Mouse (Mus musculus) frontal cortex, postnatal 25 days (tissue): ENCODE data around the gene Aim2.
A peak's percentile ranks its signal among the peaks of the same experiment; 100 is the strongest.

ENCODE experiments used
- DNase-seq, 2 experiments: peaks; one replicate each; pipeline ENCODE4 v3.0.0; 2022; ENCODE audit warnings: low spot score in 2 of 2

The Aim2 gene

GRCm38 (mm10) chr1:173389901-173390401 lies 39.3 kb downstream of the Aim2 start:
- DNase-seq: peak; percentile 96

DNA sequence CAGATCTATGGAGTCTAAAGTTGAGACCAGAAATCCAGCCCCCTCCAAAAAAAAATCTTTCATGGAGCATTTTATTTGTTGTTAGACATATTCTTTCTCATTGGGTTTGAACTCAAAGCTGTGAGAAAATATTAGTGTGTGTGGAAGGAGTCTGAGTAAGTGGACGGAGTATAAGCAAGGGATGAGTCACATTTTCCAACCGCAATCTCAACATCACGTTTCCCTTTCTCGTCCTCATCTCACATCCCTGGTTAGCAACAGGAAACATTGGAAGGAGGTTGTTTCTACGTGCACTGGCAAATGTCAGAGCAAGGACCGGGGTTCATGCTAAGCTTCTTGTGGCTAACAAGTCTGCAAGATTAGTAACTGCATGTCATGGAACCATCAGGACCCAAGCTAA lies 41.1 kb downstream of the Aim2 start:
- no peak for DNase-seq

GRCm38 (mm10) chr1:173398323-173398970 lies 47.8 kb downstream of the Aim2 start:
- DNase-seq: peak; percentile 60 to 69

- DNase-seq: no peak
Measured at GRCm38 (mm10) chr1:173404696-173405309, 54.1 kb downstream of the Aim2 start.

- no peak for DNase-seq
Measured at GRCm38 (mm10) chr1:173409066-173409465, 58.4 kb downstream of the Aim2 start.

DNA sequence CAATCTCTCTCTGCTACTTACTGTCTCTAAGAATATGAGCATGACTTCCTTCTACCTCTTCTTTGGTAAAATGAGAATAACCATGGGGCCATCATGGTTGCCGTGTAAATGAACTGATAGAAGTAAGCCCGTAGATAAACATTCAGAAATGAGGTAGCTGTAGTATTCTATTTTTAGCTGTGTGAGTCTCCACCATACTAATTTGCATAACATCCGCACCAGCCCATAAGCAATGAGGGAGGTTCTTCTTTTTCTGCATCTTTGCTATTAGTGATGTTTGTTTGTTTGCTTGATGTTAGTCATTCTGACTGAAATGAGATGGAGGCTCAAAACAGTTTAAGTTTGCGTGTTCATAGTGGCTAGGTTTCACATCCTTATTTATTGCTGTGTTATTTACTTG lies 61.2 kb downstream of the Aim2 start:
- DNase-seq: no peak

DNA sequence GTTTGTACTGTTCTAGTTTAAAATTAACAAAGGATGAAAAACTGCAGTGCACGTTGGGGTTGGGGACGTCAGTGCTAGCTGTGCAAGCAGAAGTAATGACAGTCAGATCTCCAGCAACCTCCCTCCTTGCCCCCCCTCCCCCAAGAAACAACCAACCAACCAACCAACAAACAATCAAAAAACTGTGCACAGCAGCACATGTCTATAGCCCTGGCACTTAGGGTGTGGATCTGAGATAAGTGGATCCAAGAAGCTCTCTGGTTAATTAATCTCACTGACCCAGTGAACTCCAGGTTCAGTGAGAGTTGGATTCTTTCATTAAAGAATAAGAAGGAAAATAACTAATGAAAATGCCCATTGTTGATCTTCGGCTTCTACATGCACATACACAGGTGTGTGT lies 64.0 kb downstream of the Aim2 start:
- DNase-seq: no peak

- DNase-seq: no peak
Measured at GRCm38 (mm10) chr1:173418516-173418915, 67.8 kb downstream of the Aim2 start.

GRCm38 (mm10) chr1:173418936-173419621 lies 68.4 kb downstream of the Aim2 start:
- no peak for DNase-seq

- DNase-seq: no peak
Measured at GRCm38 (mm10) chr1:173420374-173420773, 69.7 kb downstream of the Aim2 start.

- DNase-seq: no peak
Measured at GRCm38 (mm10) chr1:173426345-173426744, 75.7 kb downstream of the Aim2 start.

GRCm38 (mm10) chr1:173427385-173427784 lies 76.7 kb downstream of the Aim2 start:
- no peak for DNase-seq

GRCm38 (mm10) chr1:173429995-173430699 lies 79.5 kb downstream of the Aim2 start:
- no peak for DNase-seq

DNA sequence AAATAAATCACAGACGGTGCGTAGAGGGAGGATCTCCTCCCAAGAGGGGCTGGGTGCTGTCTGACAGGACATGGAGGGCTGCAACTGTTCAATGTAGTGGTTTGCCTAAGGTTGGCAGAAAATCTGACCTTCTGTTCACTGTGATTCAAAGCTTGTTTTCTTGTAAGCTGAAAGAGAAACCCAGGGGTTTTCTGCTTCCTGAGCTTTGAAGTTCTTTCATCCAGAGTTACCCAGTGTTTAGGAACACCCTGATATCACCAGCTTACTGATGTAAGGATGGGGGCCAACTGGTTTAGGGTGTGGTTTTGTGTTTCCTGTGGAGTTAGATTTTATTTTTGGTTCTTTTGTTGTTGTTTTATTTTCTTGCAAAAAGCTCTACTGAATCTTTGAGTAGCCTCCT lies 81.7 kb downstream of the Aim2 start:
- no peak for DNase-seq

DNA sequence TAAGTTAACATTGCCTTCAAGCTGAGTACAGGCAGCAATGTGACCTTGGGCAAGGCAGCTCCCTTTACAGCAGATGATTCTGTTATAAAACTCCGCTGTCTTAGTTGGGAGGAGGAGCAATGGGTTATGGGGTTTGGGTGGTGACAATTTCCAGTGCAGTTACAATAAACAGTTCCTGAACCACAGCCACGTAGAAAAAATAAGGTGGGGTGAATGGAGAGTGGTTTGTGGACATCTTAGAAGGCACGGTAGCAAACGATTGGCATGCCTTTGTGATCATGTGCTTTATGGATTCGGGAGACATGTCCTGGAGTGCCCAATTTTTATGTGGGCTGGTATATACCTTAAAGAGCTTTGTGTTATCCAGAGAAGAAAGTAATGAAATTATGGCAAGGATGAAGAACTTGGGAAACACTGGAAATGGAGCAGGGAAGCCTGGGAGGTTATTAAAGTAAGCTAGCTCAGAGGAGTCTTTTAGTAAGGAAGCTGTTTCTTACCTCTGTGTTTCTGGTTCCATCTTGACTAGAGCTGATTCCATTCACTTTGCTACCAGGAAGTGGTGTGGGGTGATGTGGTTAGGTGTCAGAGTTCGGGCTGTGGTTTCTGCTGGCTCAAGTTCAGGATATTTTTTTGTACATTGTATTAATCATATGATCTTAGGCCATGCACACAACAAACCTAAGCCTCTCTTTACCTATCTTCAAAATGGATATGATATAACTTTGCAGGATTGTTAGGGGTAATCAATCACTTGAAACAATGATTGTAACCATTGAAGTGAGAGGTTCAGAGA lies 86.7 kb downstream of the Aim2 start:
- DNase-seq: no peak

- no peak for DNase-seq
Measured at GRCm38 (mm10) chr1:173440681-173441080, 90.0 kb downstream of the Aim2 start.

DNA sequence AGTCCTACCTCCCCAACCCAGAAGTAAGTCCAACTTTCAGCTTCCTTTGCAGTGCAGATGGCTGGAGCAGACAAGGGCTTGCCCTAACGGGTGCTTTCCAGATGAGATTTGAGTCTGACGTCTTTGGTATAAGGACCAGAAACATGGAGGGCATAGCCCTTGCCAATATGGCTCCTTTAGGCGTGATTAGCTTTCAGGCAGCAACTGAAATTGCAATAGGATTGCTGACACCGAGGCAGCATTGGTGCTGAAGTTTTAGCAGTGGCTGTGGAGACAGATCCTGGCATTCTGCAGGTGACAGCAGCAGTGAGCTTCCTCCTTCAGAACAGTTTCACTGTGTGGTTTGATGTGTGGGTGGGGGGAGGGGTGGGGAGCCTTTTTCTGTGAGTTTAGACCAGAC lies 90.5 kb downstream of the Aim2 start:
- no peak for DNase-seq

GRCm38 (mm10) chr1:173443061-173443460 lies 92.4 kb downstream of the Aim2 start:
- DNase-seq: no peak

DNA sequence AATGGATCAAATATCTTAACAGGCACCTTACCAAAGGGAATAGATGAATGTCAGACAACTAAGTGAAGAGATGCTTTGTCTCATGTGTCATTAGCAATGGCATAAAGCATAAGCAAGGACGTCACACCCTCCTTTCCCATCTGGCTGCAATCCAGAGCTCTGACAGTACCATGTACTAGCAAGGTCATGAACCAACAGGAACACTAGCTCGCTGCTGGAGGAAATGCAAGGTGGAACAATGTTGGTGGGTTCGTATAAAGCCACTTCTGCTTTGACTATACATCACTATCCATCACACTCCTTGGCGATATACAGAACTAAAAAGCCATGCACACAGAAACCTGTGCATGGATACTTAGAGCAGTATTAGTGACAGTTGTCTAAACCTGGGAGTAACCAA lies 96.4 kb downstream of the Aim2 start:
- no peak for DNase-seq

DNA sequence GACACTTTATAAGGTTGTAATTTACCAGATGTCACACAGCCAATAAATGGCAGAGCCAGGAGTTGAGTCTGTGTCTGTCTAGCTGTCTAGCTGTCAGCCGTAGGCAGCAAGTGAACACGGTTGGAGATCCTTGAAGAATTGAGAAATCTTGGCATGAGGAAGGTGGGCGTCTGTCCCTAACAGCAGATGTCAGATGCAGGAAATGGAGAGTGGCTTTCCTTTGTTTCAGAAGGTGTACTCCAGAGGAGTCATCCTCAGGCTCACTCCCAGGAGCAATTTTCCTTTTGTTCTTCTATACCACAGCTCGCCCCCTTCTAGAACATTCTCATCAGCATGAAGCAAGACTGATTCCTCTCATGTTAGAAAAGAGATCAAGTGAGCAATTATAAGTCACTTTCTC lies 99.9 kb downstream of the Aim2 start:
- DNase-seq: no peak

GRCm38 (mm10) chr1:173451665-173452064 lies 101.0 kb downstream of the Aim2 start:
- DNase-seq: no peak
